Mouse (Mus musculus) testis, adult 2 months (tissue): Measurements from ENCODE around the gene Wdr95. TPM values are rescaled to one million over a fixed set of nuclear protein-coding genes. Genes with fewer than 3 reads are reported as not detected.

Experiments used
- H3K27ac ChIP-seq: fragments of 200-500 bp; 2 replicates; pipeline ENCODE4 v1.5.1; 2012; ENCODE audit warnings: low read depth, low read length; ENCODE audit not compliant: control insufficient read depth, insufficient read depth
- H3K27me3 ChIP-seq: fragments of 200-500 bp; 2 replicates; pipeline ENCODE4 v1.6.1; 2012; ENCODE audit warnings: mild to moderate bottlenecking, low read length, moderate library complexity; ENCODE audit not compliant: control insufficient read depth, insufficient read depth
- H3K36me3 ChIP-seq: fragments of 200-500 bp; 2 replicates; pipeline ENCODE4 v1.6.1; 2012; ENCODE audit warnings: mild to moderate bottlenecking, low read length; ENCODE audit not compliant: control insufficient read depth, insufficient read depth
- H3K4me1 ChIP-seq: fragments of 200-500 bp; 2 replicates; pipeline ENCODE4 v1.6.1; 2012; ENCODE audit warnings: low read length; ENCODE audit not compliant: control insufficient read depth, insufficient read depth
- H3K4me3 ChIP-seq: fragments of 200-500 bp; 2 replicates; pipeline ENCODE4 v1.5.1; 2012; ENCODE audit warnings: low read depth, mild to moderate bottlenecking, low read length, moderate library complexity, mixed read lengths; ENCODE audit not compliant: control insufficient read depth
- CTCF ChIP-seq: fragments of 200-500 bp; IDR thresholded peaks from 2 replicates; pipeline ENCODE4 v1.5.1; 2012; ENCODE audit warnings: low read depth, mild to moderate bottlenecking, inconsistent platforms, low read length, moderate library complexity; ENCODE audit not compliant: control insufficient read depth, insufficient read depth, insufficient replicate concordance
- POLR2A ChIP-seq: fragments of 200-500 bp; IDR thresholded peaks from 2 replicates; pipeline ENCODE4 v1.6.1; 2012; ENCODE audit warnings: low read depth, mild to moderate bottlenecking, inconsistent platforms, low read length, moderate library complexity; ENCODE audit not compliant: control insufficient read depth
- polyA plus RNA-seq: library from polyadenylated mRNA; depleted of rRNA; stranded (reverse); fragments of >200 nt; gene quantifications from 2 replicates; pipeline ENCODE4 v1.2.3, GENCODE M21; 2012; rRNA removed

The Wdr95 gene
- polyA plus RNA-seq, 1 experiment: 18.4 TPM

GRCm38 (mm10) chr5:149655636-149656035 is 127.2 kb downstream of the Wdr95 start:
- no peak for TF ChIP-seq POLR2A
- TF ChIP-seq CTCF: no peak
- H3K27ac ChIP-seq: no peak overlapping the region
- no peaks in the 10 kb centered on the region for H3K36me3 ChIP-seq
- H3K4me1 ChIP-seq: peaks cover 7% of the 10 kb centered on the region; the same call in 1 of the 2 replicates
- H3K4me3 ChIP-seq: no peak overlapping the region
- no peaks in the 10 kb centered on the region for H3K27me3 ChIP-seq

GRCm38 (mm10) chr5:149658022-149658421 is 129.5 kb downstream of the Wdr95 start:
- Histone ChIP-seq H3K4me1 (peaks cover 7% of the 10 kb centered on the region; the same call in 1 of the 2 replicates), H3K4me3 (no peak overlapping the region), H3K27ac (no peak overlapping the region), H3K27me3 (no peaks in the 10 kb centered on the region), H3K36me3 (no peaks in the 10 kb centered on the region)
- TF ChIP-seq CTCF (no peak), POLR2A (no peak)

GRCm38 (mm10) chr5:149658741-149659413 is 130.4 kb downstream of the Wdr95 start:
- no peak overlapping the region for H3K4me3 ChIP-seq
- peaks cover 7% of the 10 kb centered on the region; the same call in 1 of the 2 replicates for H3K4me1 ChIP-seq
- no peak for TF ChIP-seq POLR2A
- TF ChIP-seq CTCF: no peak
- H3K27me3 ChIP-seq: no peaks in the 10 kb centered on the region
- no peaks in the 10 kb centered on the region for H3K36me3 ChIP-seq
- no peak overlapping the region for H3K27ac ChIP-seq

- no peaks in the 10 kb centered on the region for H3K36me3 ChIP-seq
- H3K4me3 ChIP-seq: no peak overlapping the region
- no peaks in the 10 kb centered on the region for H3K27me3 ChIP-seq
- TF ChIP-seq CTCF: no peak
- no peak for TF ChIP-seq POLR2A
- H3K27ac ChIP-seq: no peak overlapping the region
- peaks cover 7% of the 10 kb centered on the region; the same call in 1 of the 2 replicates for H3K4me1 ChIP-seq
Observed at GRCm38 (mm10) chr5:149659414-149659780, 130.9 kb downstream of the Wdr95 start.

GRCm38 (mm10) chr5:149661428-149661827 is 132.9 kb downstream of the Wdr95 start:
- Histone ChIP-seq H3K4me1 (peaks cover 7% of the 10 kb centered on the region; the same call in 1 of the 2 replicates), H3K4me3 (no peak overlapping the region), H3K36me3 (no peaks in the 10 kb centered on the region), H3K27me3 (no peaks in the 10 kb centered on the region), H3K27ac (no peak overlapping the region)
- TF ChIP-seq POLR2A: no peak
- peak; percentile 69; the same call in 1 of the 2 replicates for TF ChIP-seq CTCF

Other genes with a start within 250 kb of the Wdr95 start
- 0.37 and 0.41 TPM in 2 replicates for gene Medag, start 116.9 kb upstream of the Wdr95 start, polyA plus RNA-seq
- 30.1 and 35.9 TPM in 2 replicates for gene Tex26, start 89.0 kb upstream of the Wdr95 start, polyA plus RNA-seq
- 19.7 and 22.7 TPM in 2 replicates for gene Hsph1, start 107.7 kb downstream of the Wdr95 start, polyA plus RNA-seq
- gene B3glct, start 149.6 kb downstream of the Wdr95 start, polyA plus RNA-seq: 0.83 and 1.0 TPM in 2 replicates